Mouse (Mus musculus): ENCODE data around the gene Zfp947. TPM values are rescaled to one million over a fixed set of nuclear protein-coding genes. Genes with fewer than 3 reads are reported as not detected.

Zfp947 gene
- 3.6 TPM for polyA plus RNA-seq (2014; fragmentation: Illumina TruSeq; extraction: RNeasy Lipid Tissue Mini Kit (QIAGEN cat#74804); ENCODE audit: low read depth, low replicate concordance)

GRCm38 (mm10) chr17:22165722-22166294, at the start of gene Zfp947:
Zfp947 (minus strand) TSS chr17:22166190.

Other genes starting within 250 kb of the Zfp947 start
- 36.1 TPM for gene Zfp942, start 203.7 kb downstream of the Zfp947 start, polyA plus RNA-seq (2014; fragmentation: Illumina TruSeq; extraction: RNeasy Lipid Tissue Mini Kit (QIAGEN cat#74804); ENCODE audit: low read depth, low replicate concordance)
- gene Zfp943, start 203.6 kb downstream of the Zfp947 start, polyA plus RNA-seq (2014; fragmentation: Illumina TruSeq; extraction: RNeasy Lipid Tissue Mini Kit (QIAGEN cat#74804); ENCODE audit: low read depth, low replicate concordance), result 45.1 TPM
- 8.2 TPM for gene Zfp994, start 59.4 kb upstream of the Zfp947 start, polyA plus RNA-seq (2014; fragmentation: Illumina TruSeq; extraction: RNeasy Lipid Tissue Mini Kit (QIAGEN cat#74804); ENCODE audit: low read depth, low replicate concordance)
- 26.9 TPM for gene CT030661.1, start 148.6 kb upstream of the Zfp947 start, polyA plus RNA-seq (2014; fragmentation: Illumina TruSeq; extraction: RNeasy Lipid Tissue Mini Kit (QIAGEN cat#74804); ENCODE audit: low read depth, low replicate concordance)
- gene Zfp944, start 195.2 kb upstream of the Zfp947 start, polyA plus RNA-seq (2014; fragmentation: Illumina TruSeq; extraction: RNeasy Lipid Tissue Mini Kit (QIAGEN cat#74804); ENCODE audit: low read depth, low replicate concordance), result 23.1 TPM
- 21.3 TPM for gene Zfp758, start 195.3 kb upstream of the Zfp947 start, polyA plus RNA-seq (2014; fragmentation: Illumina TruSeq; extraction: RNeasy Lipid Tissue Mini Kit (QIAGEN cat#74804); ENCODE audit: low read depth, low replicate concordance)

Data from liver, adult 10 weeks (tissue).